Mouse (Mus musculus) forebrain, embryonic 12.5 days (tissue): Measurements from ENCODE around the gene Olfr60. TPM values are rescaled to one million over a fixed set of nuclear protein-coding genes. Genes with fewer than 3 reads are reported as not detected.

ENCODE experiments used
- ATAC-seq: fragments of 200-750 bp; cut with Nextera tagmentation; 2 replicates; pipeline ENCODE4 v1.8.0; 2017; ENCODE audit warnings: moderate TSS enrichment; ENCODE audit not compliant: low FRiP score
- H3K27ac ChIP-seq: fragments of 300-500 bp; sonication (generic); 2 replicates; pipeline ENCODE4 v1.5.1; 2016; ENCODE audit warnings: mild to moderate bottlenecking
- H3K27me3 ChIP-seq: fragments of 300-500 bp; sonication (generic); 2 replicates; pipeline ENCODE4 v1.6.1; 2016; ENCODE audit warnings: mild to moderate bottlenecking
- H3K36me3 ChIP-seq: fragments of 300-500 bp; sonication (generic); replicated peaks from 2 replicates; pipeline ENCODE4 v1.6.1; 2016; ENCODE audit warnings: mild to moderate bottlenecking
- H3K4me1 ChIP-seq: fragments of 300-500 bp; sonication (generic); 2 replicates; pipeline ENCODE4 v1.6.1; 2016
- H3K4me2 ChIP-seq: fragments of 300-500 bp; sonication (generic); 2 replicates; pipeline ENCODE4 v1.6.1; 2016; ENCODE audit warnings: mild to moderate bottlenecking, moderate library complexity
- H3K4me3 ChIP-seq: fragments of 300-500 bp; sonication (generic); replicated peaks from 2 replicates; pipeline ENCODE4 v1.5.1; 2016; ENCODE audit warnings: mild to moderate bottlenecking
- H3K9ac ChIP-seq: fragments of 300-500 bp; sonication (generic); 2 replicates; pipeline ENCODE4 v1.6.1; 2016; ENCODE audit warnings: mild to moderate bottlenecking
- H3K9me3 ChIP-seq: fragments of 300-500 bp; sonication (generic); 2 replicates; pipeline ENCODE4 v1.6.1; 2016
- WGBS: fragments of 180-500 bp; shearing (Covaris S2); methylation state at CpG from one replicate; pipeline ENCODE4 v1.1.7; 2016; 5-methylcytosine and 5-hydroxymethylcytosine counted together
- polyA plus RNA-seq: library from polyadenylated mRNA; unstranded; fragments of >200 nt; fragmentation: Nextera tagmentation; extraction: Ambion mirVana; gene quantifications from 2 replicates; pipeline ENCODE4 v1.2.1, GENCODE M21; 2016

Gene Olfr60
- polyA plus RNA-seq = not detected in 2 replicates

- Histone ChIP-seq H3K4me3 (no peak within 1 kb of the TSS), H3K4me1 (no peaks in the 10 kb centered on the region), H3K27ac (no peak within 1 kb of the TSS), H3K9ac (no peak within 1 kb of the TSS), H3K36me3 (no peaks in the 10 kb centered on the region), H3K27me3 (no peaks in the 10 kb centered on the region), H3K9me3 (0 out of 2 replicates have a peak, but pooled peaks cover 3% of the 10 kb centered on the region), H3K4me2 (no peak within 1 kb of the TSS)
- 70% methylated on average over 3 of the region's 3 CpGs for WGBS
- no peak for ATAC-seq
Measured at GRCm38 (mm10) chr7:140361571-140361970, at the start of gene Olfr60. Gene Olfr60 (minus strand): TSS chr7:140361671.

- 84% methylated on average over 1 of the region's 1 CpGs for WGBS
- Histone ChIP-seq H3K9ac (no peak within 1 kb of the TSS), H3K4me1 (no peaks in the 10 kb centered on the region), H3K27me3 (no peaks in the 10 kb centered on the region), H3K4me2 (no peak within 1 kb of the TSS), H3K27ac (no peak within 1 kb of the TSS), H3K4me3 (no peak within 1 kb of the TSS), H3K9me3 (no peaks in the 10 kb centered on the region), H3K36me3 (no peaks in the 10 kb centered on the region)
- no peak for ATAC-seq
Measured at GRCm38 (mm10) chr7:140402818-140403217, 41.3 kb upstream of the Olfr60 start, which contains the start of gene Olfr531. Gene Olfr531 (minus strand): TSS chr7:140402918.

- WGBS = 95% methylated on average over 2 of the region's 2 CpGs
Measured at GRCm38 (mm10) chr7:140376911-140377310, 15.4 kb upstream of the Olfr60 start.

GRCm38 (mm10) chr7:140376231-140376630, 14.8 kb upstream of the Olfr60 start, which contains the start of gene Olfr530:
Gene Olfr530 (minus strand): TSS chr7:140376331.
- WGBS = 67% methylated on average over 1 of the region's 1 CpGs
- Histone ChIP-seq H3K4me2 (no peak within 1 kb of the TSS), H3K4me3 (no peak within 1 kb of the TSS), H3K27me3 (no peaks in the 10 kb centered on the region), H3K4me1 (no peaks in the 10 kb centered on the region), H3K9me3 (no peaks in the 10 kb centered on the region), H3K9ac (no peak within 1 kb of the TSS), H3K36me3 (no peaks in the 10 kb centered on the region), H3K27ac (no peak within 1 kb of the TSS)
- ATAC-seq = no peak

More at GRCm38 (mm10) chr7:140376911-140377310, 15.4 kb upstream of the Olfr60 start:
- no peaks in the 10 kb centered on the region for H3K4me1 ChIP-seq
- no peak overlapping the region for H3K9ac ChIP-seq
- no peak overlapping the region for H3K27ac ChIP-seq
- H3K9me3 ChIP-seq = no peaks in the 10 kb centered on the region
- no peaks in the 10 kb centered on the region for H3K27me3 ChIP-seq
- H3K4me3 ChIP-seq = no peak overlapping the region
- H3K4me2 ChIP-seq = no peak overlapping the region
- no peaks in the 10 kb centered on the region for H3K36me3 ChIP-seq
- no peak for ATAC-seq

- H3K27me3 ChIP-seq = no peaks in the 10 kb centered on the region
- ATAC-seq = no peak
- no peaks in the 10 kb centered on the region for H3K4me1 ChIP-seq
Measured at GRCm38 (mm10) chr7:140374300-140374699, 12.8 kb upstream of the Olfr60 start.

GRCm38 (mm10) chr7:140333717-140334116, 27.8 kb downstream of the Olfr60 start, which contains the start of gene Olfr527:
Gene Olfr527 (plus strand): TSS chr7:140334017.
- 70% methylated on average over 2 of the region's 2 CpGs for WGBS
- ATAC-seq = no peak
- no peak within 1 kb of the TSS for H3K9ac ChIP-seq

More at GRCm38 (mm10) chr7:140374300-140374699, 12.8 kb upstream of the Olfr60 start:
- no peak overlapping the region for H3K9ac ChIP-seq
- no peaks in the 10 kb centered on the region for H3K9me3 ChIP-seq
- no peaks in the 10 kb centered on the region for H3K36me3 ChIP-seq
- H3K4me3 ChIP-seq = no peak overlapping the region
- H3K27ac ChIP-seq = no peak overlapping the region
- WGBS = 78% methylated on average over 4 of the region's 4 CpGs
- no peak overlapping the region for H3K4me2 ChIP-seq

GRCm38 (mm10) chr7:140329766-140330304, 31.6 kb downstream of the Olfr60 start:
- no peak for ATAC-seq
- no peak overlapping the region for H3K9ac ChIP-seq
- H3K4me3 ChIP-seq = no peak overlapping the region
- no peak overlapping the region for H3K27ac ChIP-seq
- H3K36me3 ChIP-seq = no peaks in the 10 kb centered on the region
- H3K4me2 ChIP-seq = no peak overlapping the region
- no peaks in the 10 kb centered on the region for H3K27me3 ChIP-seq
- no peaks in the 10 kb centered on the region for H3K4me1 ChIP-seq
- no peaks in the 10 kb centered on the region for H3K9me3 ChIP-seq
- 64% methylated on average over 1 of the region's 1 CpGs for whole genome bisulfite sequencing

More at GRCm38 (mm10) chr7:140333717-140334116, 27.8 kb downstream of the Olfr60 start, which contains the start of gene Olfr527:
- no peaks in the 10 kb centered on the region for H3K4me1 ChIP-seq
- no peaks in the 10 kb centered on the region for H3K36me3 ChIP-seq
- no peak within 1 kb of the TSS for H3K4me3 ChIP-seq
- no peaks in the 10 kb centered on the region for H3K27me3 ChIP-seq
- no peak within 1 kb of the TSS for H3K4me2 ChIP-seq
- no peaks in the 10 kb centered on the region for H3K9me3 ChIP-seq
- H3K27ac ChIP-seq = no peak within 1 kb of the TSS

- Histone ChIP-seq H3K4me3 (no peak overlapping the region), H3K4me1 (no peaks in the 10 kb centered on the region), H3K27me3 (no peaks in the 10 kb centered on the region), H3K27ac (no peak overlapping the region), H3K9ac (no peak overlapping the region), H3K4me2 (no peak overlapping the region), H3K9me3 (no peaks in the 10 kb centered on the region), H3K36me3 (no peaks in the 10 kb centered on the region)
- no peak for ATAC-seq
Measured at GRCm38 (mm10) chr7:140321135-140321534, 40.3 kb downstream of the Olfr60 start.

- no peak for ATAC-seq
- no peak within 1 kb of the TSS for H3K27ac ChIP-seq
- no peaks in the 10 kb centered on the region for H3K9me3 ChIP-seq
- H3K27me3 ChIP-seq = no peaks in the 10 kb centered on the region
- no peaks in the 10 kb centered on the region for H3K4me1 ChIP-seq
- no peaks in the 10 kb centered on the region for H3K36me3 ChIP-seq
- WGBS = 39% methylated on average over 1 of the region's 1 CpGs
- no peak within 1 kb of the TSS for H3K4me2 ChIP-seq
- H3K9ac ChIP-seq = no peak within 1 kb of the TSS
- no peak within 1 kb of the TSS for H3K4me3 ChIP-seq
Measured at GRCm38 (mm10) chr7:140320558-140320957, 40.9 kb downstream of the Olfr60 start, which contains the start of gene Olfr525. Gene Olfr525 (plus strand): TSS chr7:140320858.

- no peaks in the 10 kb centered on the region for H3K4me1 ChIP-seq
- H3K4me3 ChIP-seq = no peak overlapping the region
- no peak overlapping the region for H3K9ac ChIP-seq
- no peak overlapping the region for H3K27ac ChIP-seq
- H3K4me2 ChIP-seq = no peak overlapping the region
- ATAC-seq = no peak
- WGBS = 88% methylated on average over 3 of the region's 3 CpGs
- H3K9me3 ChIP-seq = no peaks in the 10 kb centered on the region
- H3K27me3 ChIP-seq = no peaks in the 10 kb centered on the region
- H3K36me3 ChIP-seq = no peaks in the 10 kb centered on the region
Measured at GRCm38 (mm10) chr7:140319861-140320385, 41.5 kb downstream of the Olfr60 start.

GRCm38 (mm10) chr7:140299416-140299815, 62.1 kb downstream of the Olfr60 start:
- no peak for ATAC-seq
- no peaks in the 10 kb centered on the region for H3K4me1 ChIP-seq
- WGBS = 84% methylated on average over 3 of the region's 3 CpGs

GRCm38 (mm10) chr7:140296876-140297275, 64.6 kb downstream of the Olfr60 start:
- Histone ChIP-seq H3K9me3 (no peaks in the 10 kb centered on the region), H3K4me2 (no peak overlapping the region), H3K36me3 (no peaks in the 10 kb centered on the region), H3K4me3 (no peak overlapping the region), H3K27ac (no peak overlapping the region), H3K27me3 (no peaks in the 10 kb centered on the region), H3K4me1 (no peaks in the 10 kb centered on the region), H3K9ac (no peak overlapping the region)
- ATAC-seq = no peak
- 77% methylated on average over 6 of the region's 6 CpGs for WGBS

More at GRCm38 (mm10) chr7:140299416-140299815, 62.1 kb downstream of the Olfr60 start:
- H3K27ac ChIP-seq = no peak overlapping the region
- H3K27me3 ChIP-seq = no peaks in the 10 kb centered on the region
- no peaks in the 10 kb centered on the region for H3K36me3 ChIP-seq
- no peaks in the 10 kb centered on the region for H3K9me3 ChIP-seq
- H3K4me3 ChIP-seq = no peak overlapping the region
- no peak overlapping the region for H3K4me2 ChIP-seq
- H3K9ac ChIP-seq = no peak overlapping the region

GRCm38 (mm10) chr7:140295746-140296145, 65.7 kb downstream of the Olfr60 start:
- Histone ChIP-seq H3K27ac (no peak overlapping the region), H3K9me3 (no peaks in the 10 kb centered on the region), H3K36me3 (no peaks in the 10 kb centered on the region), H3K27me3 (no peaks in the 10 kb centered on the region), H3K4me1 (no peaks in the 10 kb centered on the region), H3K4me3 (no peak overlapping the region), H3K9ac (no peak overlapping the region), H3K4me2 (no peak overlapping the region)
- no peak for ATAC-seq
- WGBS = 91% methylated on average over 9 of the region's 9 CpGs
